In genomic region chr11:116131349-116132170, GRCm38 (mm10) we compare ENCODE assay signal across 7 mouse cellular contexts. TPM values are rescaled to one million over a fixed set of nuclear protein-coding genes. Genes with fewer than 3 reads are reported as not detected.
A peak's percentile ranks its signal among the peaks of the same experiment; 100 is the strongest.
DNase-seq lines count a peak whose midpoint lies in the region; ATAC-seq and TF ChIP-seq lines count a peak whose summit lies in the region.

No protein-coding gene starts in this region.

- no peak for ATAC-seq in neural tube, embryonic 11.5 days (ENCODE audit: insufficient read depth, low FRiP score, low TSS enrichment)
- ATAC-seq in forebrain, embryonic 13.5 days: no peak
- ATAC-seq in liver, embryonic 11.5 days (replicated peaks; ENCODE audit: low FRiP score): no peak
- ATAC-seq in stomach, postnatal 0 days (ENCODE audit: low FRiP score, low TSS enrichment): no peak
- ATAC-seq in monocyte, adult 5-6 weeks (replicated peaks; ENCODE audit: insufficient number of reproducible peaks, low FRiP score, low TSS enrichment, poor library complexity, severe bottlenecking): no peak

- H3K4me2 ChIP-seq in neural tube, embryonic 11.5 days (ENCODE audit: low read depth): peak overlapping the region; percentile 76
- H3K4me2 ChIP-seq in forebrain, embryonic 13.5 days: peak overlapping the region; percentile 85
- peak overlapping the region; percentile 88 for H3K4me2 ChIP-seq in liver, embryonic 11.5 days
- H3K4me2 ChIP-seq in stomach, postnatal 0 days (replicated peaks; ENCODE audit: low read depth): peak overlapping the region; percentile 69

- no peaks in the 10 kb centered on the region for H3K27me3 ChIP-seq in neural tube, embryonic 11.5 days (ENCODE audit: control insufficient read depth, insufficient read depth, low read length)
- no peaks in the 10 kb centered on the region for H3K27me3 ChIP-seq in forebrain, embryonic 13.5 days
- H3K27me3 ChIP-seq in liver, embryonic 11.5 days (replicated peaks; ENCODE audit: control insufficient read depth, insufficient read depth, low read length): no peaks in the 10 kb centered on the region
- H3K27me3 ChIP-seq in stomach, postnatal 0 days (ENCODE audit: control insufficient read depth, insufficient read depth, low read length): no peaks in the 10 kb centered on the region

- no peak for TF ChIP-seq EP300 in stomach, postnatal 0 days (optimal IDR thresholded peaks at IDR 0.05)

- peaks cover 8% of the 10 kb centered on the region for H3K36me3 ChIP-seq in neural tube, embryonic 11.5 days (ENCODE audit: control insufficient read depth, insufficient read depth, low read length)
- peaks cover 49% of the 10 kb centered on the region for H3K36me3 ChIP-seq in forebrain, embryonic 13.5 days (ENCODE audit: poor library complexity, severe bottlenecking)
- H3K36me3 ChIP-seq in liver, embryonic 11.5 days (ENCODE audit: control insufficient read depth, insufficient read depth, low read length): peaks cover 21% of the 10 kb centered on the region
- peaks cover 2% of the 10 kb centered on the region; the same call in 1 of the 2 replicates for H3K36me3 ChIP-seq in stomach, postnatal 0 days (ENCODE audit: control insufficient read depth, insufficient read depth, low read length)

- H3K4me1 ChIP-seq in neural tube, embryonic 11.5 days (ENCODE audit: control insufficient read depth, insufficient read depth, low read length): peaks cover 16% of the 10 kb centered on the region
- H3K4me1 ChIP-seq in forebrain, embryonic 13.5 days: peaks cover 28% of the 10 kb centered on the region
- peaks cover 19% of the 10 kb centered on the region for H3K4me1 ChIP-seq in liver, embryonic 11.5 days (replicated peaks; ENCODE audit: control insufficient read depth, insufficient read depth, low read length)
- peaks cover 11% of the 10 kb centered on the region for H3K4me1 ChIP-seq in stomach, postnatal 0 days (replicated peaks; ENCODE audit: control insufficient read depth, insufficient read depth)

- peak overlapping the region; percentile 18; the same call in 1 of the 2 replicates for H3K9ac ChIP-seq in neural tube, embryonic 11.5 days (ENCODE audit: low read length)
- H3K9ac ChIP-seq in forebrain, embryonic 13.5 days: peak overlapping the region; percentile 77; the same call in 1 of the 2 replicates
- peak overlapping the region; percentile 80; the same call in 1 of the 2 replicates for H3K9ac ChIP-seq in liver, embryonic 11.5 days (ENCODE audit: low read depth, low read length)
- H3K9ac ChIP-seq in stomach, postnatal 0 days (ENCODE audit: low read length): peak overlapping the region; percentile 76; the same call in 1 of the 2 replicates

- TF ChIP-seq CTCF in stomach, postnatal 0 days (IDR thresholded peaks at IDR 0.05; ENCODE audit: low read depth): no peak

- 80% methylated on average over 15 of the region's 15 CpGs for WGBS in neural tube, embryonic 11.5 days
- 82% methylated on average over 15 of the region's 15 CpGs for WGBS in forebrain, embryonic 13.5 days
- 83% methylated on average over 15 of the region's 15 CpGs for WGBS in liver, embryonic 11.5 days
- 80% methylated on average over 15 of the region's 15 CpGs for WGBS in stomach, postnatal 0 days

- no peaks in the 10 kb centered on the region for H3K9me3 ChIP-seq in neural tube, embryonic 11.5 days (ENCODE audit: control insufficient read depth, low read length)
- no peaks in the 10 kb centered on the region for H3K9me3 ChIP-seq in forebrain, embryonic 13.5 days (replicated peaks)
- no peaks in the 10 kb centered on the region for H3K9me3 ChIP-seq in liver, embryonic 11.5 days (ENCODE audit: control insufficient read depth, low read length)
- H3K9me3 ChIP-seq in stomach, postnatal 0 days (ENCODE audit: control insufficient read depth, low read length): no peaks in the 10 kb centered on the region

- H3K27ac ChIP-seq in neural tube, embryonic 11.5 days (ENCODE audit: low read depth, low read length): no peak overlapping the region
- H3K27ac ChIP-seq in forebrain, embryonic 13.5 days: peak overlapping the region; percentile 21; the same call in 1 of the 2 replicates
- H3K27ac ChIP-seq in liver, embryonic 11.5 days (ENCODE audit: low read depth, low read length): peak overlapping the region; percentile 81; the same call in 1 of the 2 replicates
- peak overlapping the region; percentile 97 for H3K27ac ChIP-seq in stomach, postnatal 0 days (replicated peaks)

- H3K4me3 ChIP-seq in neural tube, embryonic 11.5 days (ENCODE audit: low read depth, low read length): no peak overlapping the region
- peak overlapping the region; percentile 52 for H3K4me3 ChIP-seq in forebrain, embryonic 13.5 days
- peak overlapping the region; percentile 68 for H3K4me3 ChIP-seq in liver, embryonic 11.5 days (ENCODE audit: low read depth, low read length)
- H3K4me3 ChIP-seq in stomach, postnatal 0 days (ENCODE audit: low read depth, low read length): peak overlapping the region; percentile 65

- no peak for DNase-seq in neural tube, embryonic 11.5 days (ENCODE audit: low spot score)
- DNase-seq in neural tube, embryonic 10.5 days (ENCODE audit: extremely low spot score, low spot score): no peak
- no peak for DNase-seq in liver, embryonic 11.5 days (ENCODE audit: low spot score)
- no peak for DNase-seq in stomach, postnatal 0 days (ENCODE audit: low spot score)
- no peak for DNase-seq in adrenal gland, postnatal 10 days

RNA-seq across cellular contexts. Expression of gene Trim65, which starts 0.6 kb away (rescaled TPM):
- 1.6 TPM in 2 replicates for polyA plus RNA-seq in neural tube, embryonic 11.5 days (2014; fragmentation: Nextera tagmentation; extraction: Ambion mirVana)
- polyA plus RNA-seq in forebrain, embryonic 13.5 days (2015; fragmentation: Nextera tagmentation; extraction: Ambion mirVana): 1.2 and 1.6 TPM in 2 replicates
- polyA plus RNA-seq in liver, embryonic 11.5 days (2014; fragmentation: Nextera tagmentation; extraction: Ambion mirVana): 3.1 and 3.5 TPM in 2 replicates
- polyA plus RNA-seq in stomach, postnatal 0 days (2015; fragmentation: Nextera tagmentation; extraction: Ambion mirVana): 3.3 and 4.1 TPM in 2 replicates
- 13.9 to 23.1 TPM (median 20.1 TPM) in 3 replicates for total RNA-seq in monocyte, adult 5-6 weeks (2017)
- total RNA-seq in adrenal gland, postnatal 10 days (2021): 1 to 10 TPM; 6.3 to 8.1 TPM

RNA-seq across cellular contexts. Expression of gene Trim47, which starts 4.5 kb away (rescaled TPM):
- 3.2 and 3.3 TPM in 2 replicates for polyA plus RNA-seq in neural tube, embryonic 11.5 days (2014; fragmentation: Nextera tagmentation; extraction: Ambion mirVana)
- 2.7 and 2.8 TPM in 2 replicates for polyA plus RNA-seq in forebrain, embryonic 13.5 days (2015; fragmentation: Nextera tagmentation; extraction: Ambion mirVana)
- polyA plus RNA-seq in liver, embryonic 11.5 days (2014; fragmentation: Nextera tagmentation; extraction: Ambion mirVana): 6.3 and 6.6 TPM in 2 replicates
- polyA plus RNA-seq in stomach, postnatal 0 days (2015; fragmentation: Nextera tagmentation; extraction: Ambion mirVana): 33.8 and 34.6 TPM in 2 replicates
- not detected in 3 replicates for total RNA-seq in monocyte, adult 5-6 weeks (2017)
- total RNA-seq in adrenal gland, postnatal 10 days (2021): 10 to 100 TPM; 23.2 to 24.5 TPM

RNA-seq across cellular contexts. Expression of gene Mrpl38, which starts 7.1 kb away (rescaled TPM):
- 99.8 and 102 TPM in 2 replicates for polyA plus RNA-seq in neural tube, embryonic 11.5 days (2014; fragmentation: Nextera tagmentation; extraction: Ambion mirVana)
- polyA plus RNA-seq in forebrain, embryonic 13.5 days (2015; fragmentation: Nextera tagmentation; extraction: Ambion mirVana): 79.8 and 86.1 TPM in 2 replicates
- 121 and 126 TPM in 2 replicates for polyA plus RNA-seq in liver, embryonic 11.5 days (2014; fragmentation: Nextera tagmentation; extraction: Ambion mirVana)
- polyA plus RNA-seq in stomach, postnatal 0 days (2015; fragmentation: Nextera tagmentation; extraction: Ambion mirVana): 49.5 and 50.2 TPM in 2 replicates
- total RNA-seq in monocyte, adult 5-6 weeks (2017): 10.7 to 28.4 TPM (median 15.3 TPM) in 3 replicates
- 10 to 100 TPM; 86.8 to 94.1 TPM for total RNA-seq in adrenal gland, postnatal 10 days (2021)

RNA-seq across cellular contexts. Expression of gene Fbf1, which starts 36.4 kb away (rescaled TPM):
- polyA plus RNA-seq in neural tube, embryonic 11.5 days (2014; fragmentation: Nextera tagmentation; extraction: Ambion mirVana): 35.7 and 37.0 TPM in 2 replicates
- polyA plus RNA-seq in forebrain, embryonic 13.5 days (2015; fragmentation: Nextera tagmentation; extraction: Ambion mirVana): 58.5 and 71.5 TPM in 2 replicates
- 20.1 and 23.3 TPM in 2 replicates for polyA plus RNA-seq in liver, embryonic 11.5 days (2014; fragmentation: Nextera tagmentation; extraction: Ambion mirVana)
- 8.0 and 8.8 TPM in 2 replicates for polyA plus RNA-seq in stomach, postnatal 0 days (2015; fragmentation: Nextera tagmentation; extraction: Ambion mirVana)
- 12.9 to 31.1 TPM (median 16.4 TPM) in 3 replicates for total RNA-seq in monocyte, adult 5-6 weeks (2017)
- 10 to 100 TPM; 26.5 to 34.4 TPM for total RNA-seq in adrenal gland, postnatal 10 days (2021)

RNA-seq across cellular contexts. Expression of gene Wbp2, which starts 44.8 kb away (rescaled TPM):
- 95.3 and 105 TPM in 2 replicates for polyA plus RNA-seq in neural tube, embryonic 11.5 days (2014; fragmentation: Nextera tagmentation; extraction: Ambion mirVana)
- 114 and 115 TPM in 2 replicates for polyA plus RNA-seq in forebrain, embryonic 13.5 days (2015; fragmentation: Nextera tagmentation; extraction: Ambion mirVana)
- 98.8 and 105 TPM in 2 replicates for polyA plus RNA-seq in liver, embryonic 11.5 days (2014; fragmentation: Nextera tagmentation; extraction: Ambion mirVana)
- 71.0 and 89.6 TPM in 2 replicates for polyA plus RNA-seq in stomach, postnatal 0 days (2015; fragmentation: Nextera tagmentation; extraction: Ambion mirVana)
- 59.0 to 73.8 TPM (median 62.7 TPM) in 3 replicates for total RNA-seq in monocyte, adult 5-6 weeks (2017)
- total RNA-seq in adrenal gland, postnatal 10 days (2021): 100 to 1,000 TPM; 103 to 110 TPM

Comparison
In these comparisons a context has a peak if more than half of its experiments do, and no peak if none do; other contexts are left out.
1. H3K9ac ChIP-seq: peak in every context shown above with its lines; median percentile 80 in liver, embryonic 11.5 days; 77 in forebrain, embryonic 13.5 days; 76 in stomach, postnatal 0 days; 18 in neural tube, embryonic 11.5 days.